Mouse (Mus musculus): ENCODE results near the gene Gxylt2. TPM values are rescaled to one million over a fixed set of nuclear protein-coding genes. Genes with fewer than 3 reads are reported as not detected.

The Gxylt2 gene
- polyA plus RNA-seq, 1 experiment from 2014 or later = 10.9 TPM

- WGBS = 65% methylated on average over 8 of the region's 8 CpGs
- no peak overlapping the region for H3K4me3 ChIP-seq (replicated peaks)
- peaks cover 3% of the 10 kb centered on the region for H3K27me3 ChIP-seq
- no peak overlapping the region for H3K4me2 ChIP-seq
- no peaks in the 10 kb centered on the region for H3K4me1 ChIP-seq (replicated peaks)
- 0 out of 2 replicates have a peak, but pooled peaks cover 4% of the 10 kb centered on the region for H3K36me3 ChIP-seq
- no peak for ATAC-seq (ENCODE audit: insufficient number of reproducible peaks, insufficient read depth, low FRiP score, low TSS enrichment, low read depth)
- H3K9me3 ChIP-seq = no peaks in the 10 kb centered on the region
- no peak overlapping the region for H3K9ac ChIP-seq (replicated peaks)
- H3K27ac ChIP-seq = no peak overlapping the region
Measured at GRCm38 (mm10) chr6:100715296-100715828, 10.8 kb downstream of the Gxylt2 start.

GRCm38 (mm10) chr6:100716152-100716551 is 11.6 kb downstream of the Gxylt2 start:
- no peak overlapping the region for H3K27ac ChIP-seq
- H3K36me3 ChIP-seq = 0 out of 2 replicates have a peak, but pooled peaks cover 4% of the 10 kb centered on the region
- ATAC-seq (ENCODE audit: insufficient number of reproducible peaks, insufficient read depth, low FRiP score, low TSS enrichment, low read depth) = no peak
- no peak overlapping the region for H3K4me3 ChIP-seq (replicated peaks)
- no peak overlapping the region for H3K4me2 ChIP-seq
- no peaks in the 10 kb centered on the region for H3K9me3 ChIP-seq
- H3K4me1 ChIP-seq (replicated peaks) = peaks cover 2% of the 10 kb centered on the region; the same call in 1 of the 2 replicates
- WGBS = 84% methylated on average over 7 of the region's 7 CpGs
- peaks cover 3% of the 10 kb centered on the region for H3K27me3 ChIP-seq
- no peak overlapping the region for H3K9ac ChIP-seq (replicated peaks)

GRCm38 (mm10) chr6:100716817-100717216 is 12.3 kb downstream of the Gxylt2 start:
- H3K27me3 ChIP-seq = peaks cover 3% of the 10 kb centered on the region
- peaks cover 9% of the 10 kb centered on the region for H3K4me1 ChIP-seq (replicated peaks)
- no peak for ATAC-seq (ENCODE audit: insufficient number of reproducible peaks, insufficient read depth, low FRiP score, low TSS enrichment, low read depth)
- 0 out of 2 replicates have a peak, but pooled peaks cover 4% of the 10 kb centered on the region for H3K36me3 ChIP-seq
- H3K4me3 ChIP-seq (replicated peaks) = no peak overlapping the region
- no peak overlapping the region for H3K4me2 ChIP-seq
- no peak overlapping the region for H3K9ac ChIP-seq (replicated peaks)
- H3K27ac ChIP-seq = no peak overlapping the region
- no peaks in the 10 kb centered on the region for H3K9me3 ChIP-seq
- 80% methylated on average over 8 of the region's 8 CpGs for WGBS

- no peak for ATAC-seq (ENCODE audit: insufficient number of reproducible peaks, insufficient read depth, low FRiP score, low TSS enrichment, low read depth)
- 80% methylated on average over 6 of the region's 6 CpGs for WGBS
- no peak overlapping the region for H3K4me2 ChIP-seq
Measured at GRCm38 (mm10) chr6:100720098-100720501, 15.6 kb downstream of the Gxylt2 start.

GRCm38 (mm10) chr6:100720882-100721721 is 16.6 kb downstream of the Gxylt2 start:
- no peak overlapping the region for H3K9ac ChIP-seq (replicated peaks)
- peaks cover 28% of the 10 kb centered on the region for H3K4me1 ChIP-seq (replicated peaks)
- WGBS = 50% methylated on average over 17 of the region's 17 CpGs
- peak overlapping the region; percentile 26; the same call in 1 of the 2 replicates for H3K27ac ChIP-seq
- peaks cover 3% of the 10 kb centered on the region for H3K27me3 ChIP-seq
- no peak for ATAC-seq (ENCODE audit: insufficient number of reproducible peaks, insufficient read depth, low FRiP score, low TSS enrichment, low read depth)
- no peaks in the 10 kb centered on the region for H3K9me3 ChIP-seq
- H3K4me2 ChIP-seq = no peak overlapping the region
- 0 out of 2 replicates have a peak, but pooled peaks cover 4% of the 10 kb centered on the region for H3K36me3 ChIP-seq
- no peak overlapping the region for H3K4me3 ChIP-seq (replicated peaks)

More at GRCm38 (mm10) chr6:100720098-100720501, 15.6 kb downstream of the Gxylt2 start:
- Histone ChIP-seq H3K27me3 (peaks cover 3% of the 10 kb centered on the region), H3K4me3 (replicated peaks) (no peak overlapping the region), H3K9ac (replicated peaks) (no peak overlapping the region), H3K36me3 (0 out of 2 replicates have a peak, but pooled peaks cover 4% of the 10 kb centered on the region), H3K9me3 (no peaks in the 10 kb centered on the region), H3K4me1 (replicated peaks) (peaks cover 18% of the 10 kb centered on the region), H3K27ac (no peak overlapping the region)

- 49% methylated on average over 9 of the region's 9 CpGs for WGBS
- Histone ChIP-seq H3K4me2 (peak overlapping the region; percentile 41), H3K4me1 (replicated peaks) (peaks cover 39% of the 10 kb centered on the region), H3K27ac (peak overlapping the region; percentile 85), H3K36me3 (peaks cover 10% of the 10 kb centered on the region), H3K9me3 (no peaks in the 10 kb centered on the region), H3K4me3 (replicated peaks) (no peak overlapping the region), H3K27me3 (no peaks in the 10 kb centered on the region), H3K9ac (replicated peaks) (no peak overlapping the region)
- no peak for ATAC-seq (ENCODE audit: insufficient number of reproducible peaks, insufficient read depth, low FRiP score, low TSS enrichment, low read depth)
Measured at GRCm38 (mm10) chr6:100731996-100732375, 27.5 kb downstream of the Gxylt2 start.

GRCm38 (mm10) chr6:100732376-100733021 is 28.0 kb downstream of the Gxylt2 start:
- H3K4me2 ChIP-seq = peak overlapping the region; percentile 41
- no peaks in the 10 kb centered on the region for H3K27me3 ChIP-seq
- H3K4me1 ChIP-seq (replicated peaks) = peaks cover 39% of the 10 kb centered on the region
- peak; percentile 94 for ATAC-seq (ENCODE audit: insufficient number of reproducible peaks, insufficient read depth, low FRiP score, low TSS enrichment, low read depth)
- H3K4me3 ChIP-seq (replicated peaks) = no peak overlapping the region
- H3K9me3 ChIP-seq = no peaks in the 10 kb centered on the region
- WGBS = 24% methylated on average over 12 of the region's 12 CpGs
- H3K9ac ChIP-seq (replicated peaks) = no peak overlapping the region
- H3K27ac ChIP-seq = peak overlapping the region; percentile 85
- peaks cover 10% of the 10 kb centered on the region for H3K36me3 ChIP-seq

- H3K27ac ChIP-seq = peak overlapping the region; percentile 76
- no peak for ATAC-seq (ENCODE audit: insufficient number of reproducible peaks, insufficient read depth, low FRiP score, low TSS enrichment, low read depth)
- H3K9me3 ChIP-seq = no peaks in the 10 kb centered on the region
- H3K36me3 ChIP-seq = peaks cover 10% of the 10 kb centered on the region
- H3K9ac ChIP-seq (replicated peaks) = no peak overlapping the region; the same call in 1 of the 2 replicates
- WGBS = 83% methylated on average over 10 of the region's 10 CpGs
- no peaks in the 10 kb centered on the region for H3K27me3 ChIP-seq
- H3K4me2 ChIP-seq = no peak overlapping the region
- H3K4me3 ChIP-seq (replicated peaks) = no peak overlapping the region
- H3K4me1 ChIP-seq (replicated peaks) = peaks cover 39% of the 10 kb centered on the region
Measured at GRCm38 (mm10) chr6:100733218-100733617, 28.7 kb downstream of the Gxylt2 start.

GRCm38 (mm10) chr6:100734321-100734720 is 29.8 kb downstream of the Gxylt2 start:
- Histone ChIP-seq H3K9ac (replicated peaks) (no peak overlapping the region), H3K27me3 (no peaks in the 10 kb centered on the region), H3K27ac (no peak overlapping the region), H3K36me3 (peaks cover 10% of the 10 kb centered on the region), H3K9me3 (no peaks in the 10 kb centered on the region), H3K4me2 (no peak overlapping the region), H3K4me3 (replicated peaks) (no peak overlapping the region), H3K4me1 (replicated peaks) (peaks cover 39% of the 10 kb centered on the region)
- 76% methylated on average over 6 of the region's 6 CpGs for WGBS
- ATAC-seq (ENCODE audit: insufficient number of reproducible peaks, insufficient read depth, low FRiP score, low TSS enrichment, low read depth) = no peak

- Histone ChIP-seq H3K36me3 (no peaks in the 10 kb centered on the region), H3K4me1 (replicated peaks) (no peaks in the 10 kb centered on the region), H3K9me3 (no peaks in the 10 kb centered on the region), H3K27me3 (no peaks in the 10 kb centered on the region), H3K9ac (replicated peaks) (no peak overlapping the region), H3K4me3 (replicated peaks) (no peak overlapping the region), H3K27ac (no peak overlapping the region), H3K4me2 (no peak overlapping the region)
- ATAC-seq (ENCODE audit: insufficient number of reproducible peaks, insufficient read depth, low FRiP score, low TSS enrichment, low read depth) = no peak
- WGBS = 72% methylated on average over 4 of the region's 4 CpGs
Measured at GRCm38 (mm10) chr6:100758431-100759208, 54.1 kb downstream of the Gxylt2 start.
